In the genomic region with DNA sequence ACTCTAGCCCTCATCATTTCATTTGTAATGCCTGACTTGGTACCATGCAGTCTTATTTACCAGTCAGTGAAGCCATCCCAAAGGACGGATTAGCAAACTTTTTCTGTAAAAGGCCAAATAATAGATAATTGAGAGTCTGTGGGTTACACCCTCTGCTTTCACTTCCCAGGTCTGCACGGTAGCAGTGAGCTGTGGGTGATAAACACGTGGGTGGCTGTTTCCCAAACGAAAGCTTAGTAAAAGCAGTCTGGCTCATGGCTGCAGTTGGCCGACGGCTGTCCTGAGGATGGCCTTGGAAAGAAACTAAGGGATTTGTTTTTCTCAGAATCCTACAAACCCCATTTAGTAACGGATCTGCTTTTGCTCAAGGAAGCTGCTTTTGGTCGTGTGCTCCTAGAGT, we compare ENCODE assay signal across 20 mouse cellular contexts. TPM values are rescaled to one million over a fixed set of nuclear protein-coding genes. Genes with fewer than 3 reads are reported as not detected.
DNase-seq lines count a peak whose midpoint lies in the region; ATAC-seq and TF ChIP-seq lines count a peak whose summit lies in the region.
"Had no signal": no experiment of that assay in that cellular context is flagged by ENCODE, and none has a peak within 500 bp of the region (broad histone marks: within the 10 kb centered on the region; RNA-seq: fewer than 3 reads in every experiment).

No protein-coding gene starts in this region.

- intact Hi-C loops in heart, postnatal 14 days (cut with DNase I): no loop called here

- H3K4me2 ChIP-seq in heart, embryonic 12.5 days: no peak overlapping the region
- H3K4me2 ChIP-seq in neural tube, embryonic 15.5 days: no peak overlapping the region
- H3K4me2 ChIP-seq: embryonic facial prominence, embryonic 12.5 days; lung, embryonic 14.5 days had no signal

- peak overlapping the region; percentile 29; the same call in 1 of the 2 replicates for H3K9ac ChIP-seq in heart, embryonic 12.5 days
- no peak overlapping the region for H3K9ac ChIP-seq in neural tube, embryonic 15.5 days (replicated peaks)
- H3K9ac ChIP-seq: embryonic facial prominence, embryonic 12.5 days; lung, embryonic 14.5 days had no signal

- H3K27ac ChIP-seq in heart, embryonic 12.5 days (ENCODE audit: poor library complexity, severe bottlenecking): no peak overlapping the region
- peak overlapping the region; percentile 18; the same call in 1 of the 2 replicates for H3K27ac ChIP-seq in spleen, adult 2 months (ENCODE audit: insufficient read depth, low read length)
- no peak overlapping the region for H3K27ac ChIP-seq in neural tube, embryonic 15.5 days (replicated peaks)
- H3K27ac ChIP-seq: embryonic facial prominence, embryonic 12.5 days; forebrain, embryonic 10.5 days; hindbrain, postnatal 0 days had no signal

- no peaks in the 10 kb centered on the region for H3K27me3 ChIP-seq in heart, embryonic 12.5 days (replicated peaks)
- H3K27me3 ChIP-seq in spleen, adult 2 months (ENCODE audit: control insufficient read depth, insufficient read depth, low read length): no peaks in the 10 kb centered on the region
- H3K27me3 ChIP-seq in neural tube, embryonic 15.5 days (replicated peaks): no peaks in the 10 kb centered on the region
- H3K27me3 ChIP-seq: embryonic facial prominence, embryonic 12.5 days had no signal

- no peak for ATAC-seq in heart, embryonic 12.5 days (ENCODE audit: insufficient number of reproducible peaks, low FRiP score)
- ATAC-seq in megakaryocyte, adult 5-6 weeks (ENCODE audit: poor library complexity, severe bottlenecking): peak; percentile 36
- ATAC-seq in neural tube, embryonic 15.5 days (ENCODE audit: low FRiP score): no peak
- ATAC-seq: hindbrain, postnatal 0 days had no signal

- no peak for DNase-seq in heart, postnatal 14 days
- DNase-seq in spleen, adult 2 months (ENCODE audit: low read depth in 1 of 2, low spot score in 2 of 2): peak; percentile 11 to 26
- no peak for DNase-seq in spleen, postnatal 14 days (ENCODE audit: low spot score in 2 of 2)
- DNase-seq in thymus, postnatal 4 days: no peak
- DNase-seq: adrenal gland, postnatal 14 days; cerebellum, postnatal 25 days; lung, embryonic 14.5 days had no signal

- H3K4me1 ChIP-seq in heart, embryonic 12.5 days (replicated peaks): peaks cover 37% of the 10 kb centered on the region
- peaks cover 10% of the 10 kb centered on the region for H3K4me1 ChIP-seq in spleen, adult 2 months (ENCODE audit: control insufficient read depth, insufficient read depth, insufficient read length)
- peaks cover 19% of the 10 kb centered on the region for H3K4me1 ChIP-seq in neural tube, embryonic 15.5 days

- no peak for TF ChIP-seq POLR2A in spleen, adult 2 months (IDR thresholded peaks at IDR 0.05; ENCODE audit: low read depth, low read length)

- H3K4me3 ChIP-seq in heart, embryonic 12.5 days: no peak overlapping the region
- H3K4me3 ChIP-seq in spleen, adult 2 months (ENCODE audit: extremely low read depth, insufficient read depth, insufficient read length): no peak overlapping the region
- H3K4me3 ChIP-seq in neural tube, embryonic 15.5 days (replicated peaks): no peak overlapping the region
- H3K4me3 ChIP-seq: embryonic facial prominence, embryonic 12.5 days; forebrain, embryonic 10.5 days had no signal

- WGBS in heart, embryonic 12.5 days: 42% methylated on average over 8 of the region's 8 CpGs
- WGBS in spleen, adult 2 months: 47% methylated on average over 8 of the region's 8 CpGs
- 72% methylated on average over 8 of the region's 8 CpGs for WGBS in neural tube, embryonic 15.5 days

- H3K9me3 ChIP-seq in heart, embryonic 12.5 days (replicated peaks): no peaks in the 10 kb centered on the region
- H3K9me3 ChIP-seq in neural tube, embryonic 15.5 days (replicated peaks): no peaks in the 10 kb centered on the region
- H3K9me3 ChIP-seq: embryonic facial prominence, embryonic 12.5 days; forebrain, embryonic 10.5 days had no signal

- peaks cover 32% of the 10 kb centered on the region for H3K36me3 ChIP-seq in heart, embryonic 12.5 days
- H3K36me3 ChIP-seq in spleen, adult 2 months (ENCODE audit: control insufficient read depth, insufficient read depth, low read length): peaks cover 16% of the 10 kb centered on the region
- peaks cover 37% of the 10 kb centered on the region for H3K36me3 ChIP-seq in neural tube, embryonic 15.5 days

- TF ChIP-seq CTCF in spleen, adult 2 months (IDR thresholded peaks at IDR 0.05; ENCODE audit: extremely low read depth, insufficient read depth, insufficient read length, insufficient replicate concordance): no peak

RNA-seq across cellular contexts. Expression of a gene that starts 3.2 kb away (rescaled TPM):
- 24.6 and 25.1 TPM in 2 replicates for polyA plus RNA-seq in heart, embryonic 12.5 days (2016; fragmentation: Nextera tagmentation; extraction: Ambion mirVana)
- total RNA-seq in heart, postnatal 14 days (2021): 10 to 100 TPM; 17.3 to 19.6 TPM
- 4.2 and 4.9 TPM in 2 replicates for polyA plus RNA-seq in spleen, adult 2 months (2012; rRNA removed)
- 10.8 and 12.3 TPM in 2 replicates for total RNA-seq in megakaryocyte, adult 5-6 weeks (2015)
- 6.9 and 11.0 TPM in 2 replicates for total RNA-seq in megakaryocyte, adult 5-6 weeks (2017)
- 13.4 and 15.4 TPM in 2 replicates for polyA plus RNA-seq in neural tube, embryonic 15.5 days (2015; fragmentation: Nextera tagmentation; extraction: Ambion mirVana)

RNA-seq across cellular contexts. Expression of a gene that starts 13.3 kb away (rescaled TPM):
- polyA plus RNA-seq in heart, embryonic 12.5 days (2016; fragmentation: Nextera tagmentation; extraction: Ambion mirVana): not detected in 2 replicates
- not detected for total RNA-seq in heart, postnatal 14 days (2021)
- polyA plus RNA-seq in spleen, adult 2 months (2012; rRNA removed): not detected in 2 replicates
- not detected in 2 replicates for total RNA-seq in megakaryocyte, adult 5-6 weeks (2015)
- total RNA-seq in megakaryocyte, adult 5-6 weeks (2017): not detected in 2 replicates
- polyA plus RNA-seq in neural tube, embryonic 15.5 days (2015; fragmentation: Nextera tagmentation; extraction: Ambion mirVana): not detected in 2 replicates
- total RNA-seq: adrenal gland, postnatal 14 days; hindbrain, postnatal 0 days; layer of hippocampus, adult 18-20 months; left cerebral cortex, adult 18-20 months; megakaryocyte-erythroid progenitor cell, adult 5-6 weeks had no signal
- polyA plus RNA-seq: embryonic facial prominence, embryonic 12.5 days; forebrain, embryonic 10.5 days; heart, postnatal 0 days; hindbrain, postnatal 0 days; kidney, embryonic 14.5 days; limb, embryonic 14.5 days; lung, embryonic 14.5 days; testis, adult 2 months had no signal

RNA-seq across cellular contexts. Expression of a gene that starts 32.6 kb away (rescaled TPM):
- 3.3 and 3.5 TPM in 2 replicates for polyA plus RNA-seq in heart, embryonic 12.5 days (2016; fragmentation: Nextera tagmentation; extraction: Ambion mirVana)
- total RNA-seq in heart, postnatal 14 days (2021): 1 to 10 TPM; 8.0 to 9.6 TPM
- polyA plus RNA-seq in spleen, adult 2 months (2012; rRNA removed): 2.2 and 3.0 TPM in 2 replicates
- 19.5 and 31.4 TPM in 2 replicates for total RNA-seq in megakaryocyte, adult 5-6 weeks (2015)
- 10.7 and 12.1 TPM in 2 replicates for total RNA-seq in megakaryocyte, adult 5-6 weeks (2017)
- 0.72 and 2.1 TPM in 2 replicates for polyA plus RNA-seq in neural tube, embryonic 15.5 days (2015; fragmentation: Nextera tagmentation; extraction: Ambion mirVana)

RNA-seq across cellular contexts. Expression of a gene that starts 51.2 kb away (rescaled TPM):
- 19.0 and 19.7 TPM in 2 replicates for polyA plus RNA-seq in heart, embryonic 12.5 days (2016; fragmentation: Nextera tagmentation; extraction: Ambion mirVana)
- total RNA-seq in heart, postnatal 14 days (2021): 10 to 100 TPM in 1 of 2 experiments, 1 to 10 TPM in 1; 9.3 to 10.1 TPM
- 5.2 and 5.7 TPM in 2 replicates for polyA plus RNA-seq in spleen, adult 2 months (2012; rRNA removed)
- total RNA-seq in megakaryocyte, adult 5-6 weeks (2015): 7.2 and 10.1 TPM in 2 replicates
- 21.0 and 23.6 TPM in 2 replicates for total RNA-seq in megakaryocyte, adult 5-6 weeks (2017)
- 4.3 and 8.2 TPM in 2 replicates for polyA plus RNA-seq in neural tube, embryonic 15.5 days (2015; fragmentation: Nextera tagmentation; extraction: Ambion mirVana)

Comparison
In these comparisons a context has a peak if more than half of its experiments do, and no peak if none do; other contexts are left out.
1. DNase-seq: peak in spleen, adult 2 months (2 of 2); none in heart, postnatal 14 days (0 of 2), spleen, postnatal 14 days (0 of 2) and thymus, postnatal 4 days (single experiment).